Mouse (Mus musculus) embryonic facial prominence, embryonic 13.5 days (tissue): ENCODE measurements at regions not wholly inside any gene's neighbourhood (a gene's known extent, or its start where the extent isn't known, plus 50 kb on each side); places are given as distances from the start of the nearest gene placed in this dataset.
A peak's percentile ranks its signal among the peaks of the same experiment; 100 is the strongest.

ENCODE experiments used
- ATAC-seq: fragments of 200-750 bp; cut with Nextera tagmentation; 2 replicates; pipeline ENCODE4 v1.8.0; 2017; ENCODE audit warnings: low read depth; ENCODE audit not compliant: insufficient number of reproducible peaks, insufficient read depth, low FRiP score, low TSS enrichment
- H3K27ac ChIP-seq: fragments of 300-500 bp; sonication (generic); 2 replicates; pipeline ENCODE4 v1.5.1; 2015; ENCODE audit warnings: moderate library complexity, mild to moderate bottlenecking, inconsistent platforms
- H3K27me3 ChIP-seq: fragments of 300-500 bp; sonication (generic); 2 replicates; pipeline ENCODE4 v1.6.1; 2015; ENCODE audit warnings: mild to moderate bottlenecking, inconsistent platforms
- H3K36me3 ChIP-seq: fragments of 300-500 bp; sonication (generic); 2 replicates; pipeline ENCODE4 v1.6.1; 2015; ENCODE audit warnings: mild to moderate bottlenecking, inconsistent platforms
- H3K4me1 ChIP-seq: fragments of 300-500 bp; sonication (generic); 2 replicates; pipeline ENCODE4 v1.6.1; 2015; ENCODE audit warnings: inconsistent platforms
- H3K4me2 ChIP-seq: fragments of 300-500 bp; sonication (generic); 2 replicates; pipeline ENCODE4 v1.6.1; 2015; ENCODE audit warnings: moderate library complexity, mild to moderate bottlenecking, inconsistent platforms
- H3K4me3 ChIP-seq: fragments of 300-500 bp; sonication (generic); 2 replicates; pipeline ENCODE4 v1.5.1; 2015; ENCODE audit warnings: mild to moderate bottlenecking, inconsistent platforms
- H3K9ac ChIP-seq: fragments of 300-500 bp; sonication (generic); 2 replicates; pipeline ENCODE4 v1.6.1; 2015; ENCODE audit warnings: mild to moderate bottlenecking, inconsistent platforms
- H3K9me3 ChIP-seq: fragments of 300-500 bp; sonication (generic); 2 replicates; pipeline ENCODE4 v1.6.1; 2016; ENCODE audit warnings: inconsistent platforms
- WGBS: fragments of 180-500 bp; shearing (Covaris S2); methylation state at CpG from one replicate; pipeline ENCODE4 v1.1.7; 2015; ENCODE audit warnings: mixed read lengths; 5-methylcytosine and 5-hydroxymethylcytosine counted together

- H3K4me1 ChIP-seq, result no peaks in the 10 kb centered on the region
- no peaks in the 10 kb centered on the region for H3K27me3 ChIP-seq
- no peak overlapping the region for H3K9ac ChIP-seq
- no peak for ATAC-seq
- no peaks in the 10 kb centered on the region for H3K36me3 ChIP-seq
- no peak overlapping the region for H3K27ac ChIP-seq
- WGBS, result 66% methylated on average over 6 of the region's 6 CpGs
- no peaks in the 10 kb centered on the region for H3K9me3 ChIP-seq
- H3K4me2 ChIP-seq, result no peak overlapping the region
- H3K4me3 ChIP-seq, result no peak overlapping the region
These were observed 92.6 kb upstream of the Ctsc start for GRCm38 (mm10) chr7:88185120-88185796.

- H3K4me1 ChIP-seq, result no peaks in the 10 kb centered on the region
- no peaks in the 10 kb centered on the region for H3K27me3 ChIP-seq
- no peak overlapping the region for H3K27ac ChIP-seq
- H3K4me3 ChIP-seq, result no peak overlapping the region
- 71% methylated on average over 2 of the region's 2 CpGs for WGBS
- H3K36me3 ChIP-seq, result no peaks in the 10 kb centered on the region
- H3K9me3 ChIP-seq, result no peaks in the 10 kb centered on the region
- H3K9ac ChIP-seq, result no peak overlapping the region
- no peak overlapping the region for H3K4me2 ChIP-seq
- ATAC-seq, result no peak
These were observed 90.3 kb upstream of the Ctsc start for GRCm38 (mm10) chr7:88187555-88187954.

- no peaks in the 10 kb centered on the region for H3K4me1 ChIP-seq
These were observed 85.1 kb upstream of the Ctsc start for GRCm38 (mm10) chr7:88192771-88193170.

GRCm38 (mm10) chr7:88199043-88199442 lies 78.8 kb upstream of the Ctsc start:
- Histone ChIP-seq H3K4me1 (peaks cover 10% of the 10 kb centered on the region), H3K9ac (no peak overlapping the region), H3K4me3 (no peak overlapping the region), H3K36me3 (no peaks in the 10 kb centered on the region), H3K4me2 (no peak overlapping the region), H3K9me3 (no peaks in the 10 kb centered on the region), H3K27me3 (no peaks in the 10 kb centered on the region), H3K27ac (no peak overlapping the region; the same call in 1 of the 2 replicates)
- no peak for ATAC-seq
- WGBS, result 16% methylated on average over 4 of the region's 4 CpGs

More at GRCm38 (mm10) chr7:88192771-88193170, 85.1 kb upstream of the Ctsc start:
- Histone ChIP-seq H3K9ac (no peak overlapping the region), H3K36me3 (no peaks in the 10 kb centered on the region), H3K4me3 (no peak overlapping the region), H3K9me3 (no peaks in the 10 kb centered on the region), H3K27me3 (no peaks in the 10 kb centered on the region), H3K27ac (no peak overlapping the region), H3K4me2 (no peak overlapping the region)
- WGBS, result 69% methylated on average over 2 of the region's 2 CpGs
- no peak for ATAC-seq

- H3K4me1 ChIP-seq, result peaks cover 10% of the 10 kb centered on the region
- no peaks in the 10 kb centered on the region for H3K36me3 ChIP-seq
- no peaks in the 10 kb centered on the region for H3K9me3 ChIP-seq
- peak overlapping the region; percentile 45; the same call in 1 of the 2 replicates for H3K27ac ChIP-seq
- no peak overlapping the region for H3K9ac ChIP-seq
- no peak overlapping the region for H3K4me2 ChIP-seq
- no peak for ATAC-seq
- WGBS, result 57% methylated on average over 5 of the region's 5 CpGs
- no peak overlapping the region for H3K4me3 ChIP-seq
- H3K27me3 ChIP-seq, result no peaks in the 10 kb centered on the region
These were observed 77.9 kb upstream of the Ctsc start for GRCm38 (mm10) chr7:88199929-88200538.

- H3K36me3 ChIP-seq, result no peaks in the 10 kb centered on the region
- no peaks in the 10 kb centered on the region for H3K9me3 ChIP-seq
- H3K9ac ChIP-seq, result no peak overlapping the region
- peaks cover 18% of the 10 kb centered on the region for H3K4me1 ChIP-seq
- no peak for ATAC-seq
- H3K27me3 ChIP-seq, result no peaks in the 10 kb centered on the region
- no peak overlapping the region for H3K27ac ChIP-seq
- WGBS, result 75% methylated on average over 3 of the region's 3 CpGs
- H3K4me2 ChIP-seq, result no peak overlapping the region
- no peak overlapping the region for H3K4me3 ChIP-seq
These were observed 76.1 kb upstream of the Ctsc start for GRCm38 (mm10) chr7:88201658-88202364.

- Histone ChIP-seq H3K4me1 (peaks cover 13% of the 10 kb centered on the region), H3K27me3 (no peaks in the 10 kb centered on the region)
- WGBS, result 43% methylated on average over 2 of the region's 2 CpGs
These were observed 71.6 kb upstream of the Ctsc start for GRCm38 (mm10) chr7:88206223-88206827.

GRCm38 (mm10) chr7:88206914-88207710 lies 70.8 kb upstream of the Ctsc start:
- 20% methylated on average over 10 of the region's 10 CpGs for WGBS

More at GRCm38 (mm10) chr7:88206223-88206827, 71.6 kb upstream of the Ctsc start:
- no peaks in the 10 kb centered on the region for H3K36me3 ChIP-seq
- ATAC-seq, result no peak
- H3K4me3 ChIP-seq, result no peak overlapping the region
- peak overlapping the region; percentile 51; the same call in 1 of the 2 replicates for H3K27ac ChIP-seq
- H3K9me3 ChIP-seq, result no peaks in the 10 kb centered on the region
- H3K4me2 ChIP-seq, result 0 out of 2 replicates have a peak overlapping the region, but pooled peaks have one; percentile 3
- H3K9ac ChIP-seq, result no peak overlapping the region

GRCm38 (mm10) chr7:88214713-88215198 lies 63.1 kb upstream of the Ctsc start:
- Histone ChIP-seq H3K27ac (peak overlapping the region; percentile 14; the same call in 1 of the 2 replicates), H3K36me3 (no peaks in the 10 kb centered on the region), H3K4me3 (no peak overlapping the region), H3K27me3 (no peaks in the 10 kb centered on the region), H3K9ac (no peak overlapping the region), H3K4me2 (no peak overlapping the region), H3K9me3 (no peaks in the 10 kb centered on the region), H3K4me1 (no peaks in the 10 kb centered on the region; the same call in 1 of the 2 replicates)
- no peak for ATAC-seq
- WGBS, result 12% methylated on average over 2 of the region's 2 CpGs

More at GRCm38 (mm10) chr7:88206914-88207710, 70.8 kb upstream of the Ctsc start:
- Histone ChIP-seq H3K4me3 (no peak overlapping the region), H3K36me3 (no peaks in the 10 kb centered on the region), H3K9me3 (no peaks in the 10 kb centered on the region), H3K27me3 (no peaks in the 10 kb centered on the region), H3K9ac (no peak overlapping the region), H3K27ac (peak overlapping the region; percentile 51), H3K4me1 (peaks cover 13% of the 10 kb centered on the region), H3K4me2 (peak overlapping the region; percentile 3; the same call in 1 of the 2 replicates)
- no peak for ATAC-seq

GRCm38 (mm10) chr7:88215425-88215824 lies 62.5 kb upstream of the Ctsc start:
- Histone ChIP-seq H3K27ac (no peak overlapping the region), H3K36me3 (no peaks in the 10 kb centered on the region), H3K9ac (no peak overlapping the region), H3K4me3 (no peak overlapping the region), H3K9me3 (no peaks in the 10 kb centered on the region), H3K27me3 (no peaks in the 10 kb centered on the region), H3K4me2 (no peak overlapping the region), H3K4me1 (no peaks in the 10 kb centered on the region; the same call in 1 of the 2 replicates)
- WGBS, result 78% methylated on average over 1 of the region's 1 CpGs
- ATAC-seq, result no peak

GRCm38 (mm10) chr7:88222141-88222540 lies 55.7 kb upstream of the Ctsc start:
- H3K27me3 ChIP-seq, result no peaks in the 10 kb centered on the region
- no peaks in the 10 kb centered on the region for H3K9me3 ChIP-seq
- WGBS, result 85% methylated on average over 2 of the region's 2 CpGs
- no peak overlapping the region for H3K4me2 ChIP-seq
- H3K9ac ChIP-seq, result no peak overlapping the region
- H3K4me3 ChIP-seq, result no peak overlapping the region
- no peaks in the 10 kb centered on the region for H3K4me1 ChIP-seq
- H3K36me3 ChIP-seq, result no peaks in the 10 kb centered on the region
- H3K27ac ChIP-seq, result no peak overlapping the region
- ATAC-seq, result no peak
